Mouse (Mus musculus): ENCODE data around the gene Vstm5.

DNA sequence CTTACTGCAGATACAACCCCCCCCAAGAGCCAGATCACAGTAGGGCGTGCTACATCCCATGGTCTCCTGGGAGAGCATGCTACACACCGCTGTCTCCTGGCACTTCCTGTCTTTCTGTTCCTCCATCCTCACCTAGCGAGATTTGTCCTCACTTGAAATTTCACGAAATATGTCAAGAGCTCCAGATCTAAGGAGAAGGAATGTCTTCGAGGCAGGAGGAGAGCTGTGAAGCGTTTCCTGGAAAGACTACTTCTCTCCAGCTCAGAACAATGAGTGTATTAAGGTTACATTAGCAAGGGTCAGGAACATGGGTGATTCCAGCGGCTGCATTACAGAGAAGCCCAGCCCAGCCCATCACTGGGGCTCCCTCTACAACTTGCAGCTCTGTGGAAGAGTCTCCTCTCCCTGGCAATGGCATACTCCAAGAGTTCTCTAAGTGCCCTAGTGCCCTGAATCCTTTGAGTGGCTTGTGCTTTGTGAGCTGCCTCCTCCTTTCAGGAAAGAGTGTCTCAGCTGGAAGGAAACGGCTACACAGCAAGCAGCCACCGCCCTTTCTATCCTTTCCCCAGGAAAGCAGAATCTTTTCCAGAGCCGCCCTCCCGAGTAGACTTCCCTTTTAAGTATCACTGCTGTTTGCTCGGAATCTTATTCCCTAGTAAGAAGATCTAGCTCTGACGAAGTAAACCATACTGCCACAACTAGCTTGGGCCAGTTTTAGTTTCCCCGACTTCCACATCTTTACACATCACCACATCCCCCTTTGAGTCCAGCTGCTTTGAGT is 1.1 kb upstream of the Vstm5 start:
- TF ChIP-seq ZC3H11A (IDR thresholded peaks at IDR 0.05; ENCODE audit: borderline replicate concordance, low read depth, low read length) (no peak), MAFK (IDR thresholded peaks at IDR 0.05; ENCODE audit: insufficient read depth, low read depth, low read length) (no peak)

Data from ES-E14 (cell line).